In the genomic region with DNA sequence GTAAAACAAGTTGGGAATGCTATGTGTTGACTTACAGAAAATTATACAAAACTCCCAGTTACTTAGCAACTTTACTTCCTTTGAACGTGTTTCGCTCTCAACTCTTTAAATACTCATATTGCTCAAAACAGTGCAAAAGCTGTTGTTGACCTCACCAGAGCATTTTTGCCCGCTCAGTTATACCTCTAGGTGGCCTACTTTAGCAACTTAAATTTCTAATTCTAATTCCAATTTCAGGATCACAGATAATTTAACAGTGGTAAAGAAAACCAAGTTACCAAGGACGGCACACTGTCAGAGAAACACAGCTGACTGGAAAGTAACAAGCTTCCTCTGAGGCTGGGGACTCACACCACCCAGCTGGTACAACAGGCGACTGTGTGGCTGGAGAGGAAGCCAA, we compare ENCODE assay signal across 12 mouse cellular contexts. TPM values are rescaled to one million over a fixed set of nuclear protein-coding genes. Genes with fewer than 3 reads are reported as not detected.
DNase-seq lines count a peak whose midpoint lies in the region; ATAC-seq and TF ChIP-seq lines count a peak whose summit lies in the region.
"Had no signal": no experiment of that assay in that cellular context is flagged by ENCODE, and none has a peak within 500 bp of the region (broad histone marks: within the 10 kb centered on the region; RNA-seq: fewer than 3 reads in every experiment).

No protein-coding gene starts in this region.

- no peaks in the 10 kb centered on the region for H3K9me3 ChIP-seq in heart, postnatal 0 days (replicated peaks; ENCODE audit: control insufficient read depth, low read length)
- H3K9me3 ChIP-seq in lung, embryonic 14.5 days (ENCODE audit: low read depth, low read length), result no peaks in the 10 kb centered on the region
- no peaks in the 10 kb centered on the region for H3K9me3 ChIP-seq in MEL (replicated peaks; ENCODE audit: insufficient read depth, low read length)
- no peaks in the 10 kb centered on the region for H3K9me3 ChIP-seq in liver, postnatal 0 days (ENCODE audit: low read length)
- H3K9me3 ChIP-seq: embryonic facial prominence, embryonic 12.5 days; limb, embryonic 12.5 days had no signal

- no peak for DNase-seq in heart, postnatal 0 days (ENCODE audit: low spot score)
- DNase-seq in heart, postnatal 4 days, result no peak
- DNase-seq in lung, embryonic 14.5 days, result peak; percentile 15
- DNase-seq in lung, postnatal 25 days (ENCODE audit: low spot score), result no peak
- DNase-seq in MEL (ENCODE audit: low read depth, low spot score), result no peak
- no peak for DNase-seq in liver, postnatal 0 days
- no peak for DNase-seq in natural killer cell, adult 2 months (ENCODE audit: low spot score in 2 of 2)
- DNase-seq: cerebellum, adult 11-12 months had no signal

- no peak overlapping the region for H3K9ac ChIP-seq in heart, postnatal 0 days (replicated peaks; ENCODE audit: low read depth, low read length)
- H3K9ac ChIP-seq in lung, embryonic 14.5 days, result no peak overlapping the region
- no peak overlapping the region for H3K9ac ChIP-seq in MEL (ENCODE audit: control insufficient read depth, low read depth, low read length, poor library complexity, severe bottlenecking)
- H3K9ac ChIP-seq in liver, postnatal 0 days (replicated peaks), result no peak overlapping the region
- H3K9ac ChIP-seq: embryonic facial prominence, embryonic 12.5 days; limb, embryonic 12.5 days had no signal

- no peak for TF ChIP-seq EP300 in heart, postnatal 0 days (IDR thresholded peaks at IDR 0.05; ENCODE audit: low read depth)
- TF ChIP-seq EP300 in MEL (IDR thresholded peaks at IDR 0.05; ENCODE audit: low read depth in 1 of 2, low read length in 2 of 2), result no peak
- TF ChIP-seq EP300 in liver, postnatal 0 days (IDR thresholded peaks at IDR 0.05; ENCODE audit: low read depth), result no peak

- H3K36me3 ChIP-seq in heart, postnatal 0 days (replicated peaks; ENCODE audit: control insufficient read depth, insufficient read depth, low read length), result peaks cover 31% of the 10 kb centered on the region
- peaks cover 72% of the 10 kb centered on the region for H3K36me3 ChIP-seq in lung, embryonic 14.5 days (ENCODE audit: insufficient read depth)
- H3K36me3 ChIP-seq in MEL (ENCODE audit: control insufficient read depth in 1 of 2, insufficient read depth in 2 of 2, low read length in 2 of 2), result peaks cover 20 to 48% of the 10 kb centered on the region in 2 experiments
- H3K36me3 ChIP-seq in liver, postnatal 0 days (replicated peaks; ENCODE audit: insufficient read depth, low read length), result peaks cover 45% of the 10 kb centered on the region

- no peak overlapping the region for H3K4me3 ChIP-seq in heart, postnatal 0 days (ENCODE audit: low read depth, low read length)
- H3K4me3 ChIP-seq in lung, embryonic 14.5 days (ENCODE audit: low read depth, low read length), result no peak overlapping the region
- no peak overlapping the region for H3K4me3 ChIP-seq in MEL (ENCODE audit: control insufficient read depth in 1 of 2, insufficient read depth in 1 of 2, low read depth in 2 of 2, low read length in 2 of 2)
- no peak overlapping the region for H3K4me3 ChIP-seq in liver, postnatal 0 days (ENCODE audit: low read depth, low read length)
- H3K4me3 ChIP-seq: embryonic facial prominence, embryonic 12.5 days; limb, embryonic 12.5 days had no signal

- TF ChIP-seq CTCF in heart, postnatal 0 days (IDR thresholded peaks at IDR 0.05; ENCODE audit: low read depth), result peak; percentile 39
- TF ChIP-seq CTCF in lung, embryonic 14.5 days (IDR thresholded peaks at IDR 0.05; ENCODE audit: low read depth), result 0 out of 2 replicates have a peak, but pooled peaks have one; percentile 15
- TF ChIP-seq CTCF in MEL (IDR thresholded peaks at IDR 0.05 in 2 of 3, conservative IDR thresholded peaks at IDR 0.05 in 1 of 3; ENCODE audit: control insufficient read depth in 1 of 3, insufficient read depth in 1 of 3, low read depth in 2 of 3, low read length in 3 of 3, poor library complexity in 1 of 3, severe bottlenecking in 1 of 3), result no peak; a peak in 1 of 6 replicates
- TF ChIP-seq CTCF in liver, postnatal 0 days (IDR thresholded peaks at IDR 0.05; ENCODE audit: low read depth), result peak; percentile 37

- WGBS in heart, postnatal 0 days, result 83% methylated on average over 5 of the region's 5 CpGs
- WGBS in lung, embryonic 14.5 days, result 78% methylated on average over 5 of the region's 5 CpGs
- 76% methylated on average over 5 of the region's 5 CpGs for WGBS in liver, postnatal 0 days (ENCODE audit: insufficient replicate concordance)

- TF ChIP-seq POLR2A in MEL (IDR thresholded peaks at IDR 0.05; ENCODE audit: control insufficient read depth in 1 of 2, insufficient read depth in 1 of 2, low read depth in 1 of 2, low read length in 2 of 2, poor library complexity in 1 of 2), result 0 out of 4 replicates have a peak, but pooled peaks of 1 of the 2 experiments have one; percentile 4

- no peaks in the 10 kb centered on the region for H3K27me3 ChIP-seq in heart, postnatal 0 days (ENCODE audit: control insufficient read depth, insufficient read depth, low read length)
- no peaks in the 10 kb centered on the region for H3K27me3 ChIP-seq in lung, embryonic 14.5 days (ENCODE audit: insufficient read depth, low read length)
- H3K27me3 ChIP-seq in MEL (ENCODE audit: control insufficient read depth in 1 of 2, insufficient read depth in 2 of 2, low read length in 2 of 2), result no peaks in the 10 kb centered on the region
- no peaks in the 10 kb centered on the region for H3K27me3 ChIP-seq in liver, postnatal 0 days (ENCODE audit: insufficient read depth, low read length)
- H3K27me3 ChIP-seq: embryonic facial prominence, embryonic 12.5 days; limb, embryonic 12.5 days had no signal

- no peak for ATAC-seq in heart, postnatal 0 days (ENCODE audit: insufficient read depth, low read depth)
- no peak for ATAC-seq in lung, embryonic 14.5 days (ENCODE audit: insufficient read depth)
- ATAC-seq in liver, postnatal 0 days, result no peak
- no peak for ATAC-seq in megakaryocyte, adult 5-6 weeks (ENCODE audit: poor library complexity, severe bottlenecking)
- ATAC-seq: forebrain, embryonic 16.5 days had no signal

- no peaks in the 10 kb centered on the region for H3K4me1 ChIP-seq in heart, postnatal 0 days (ENCODE audit: control insufficient read depth, insufficient read depth)
- H3K4me1 ChIP-seq in lung, embryonic 14.5 days (ENCODE audit: insufficient read depth), result no peaks in the 10 kb centered on the region
- peaks cover 17 to 19% of the 10 kb centered on the region in 2 experiments for H3K4me1 ChIP-seq in MEL (ENCODE audit: control insufficient read depth in 1 of 2, insufficient read depth in 2 of 2, low read length in 2 of 2)
- peaks cover 6% of the 10 kb centered on the region; the same call in 1 of the 2 replicates for H3K4me1 ChIP-seq in liver, postnatal 0 days (ENCODE audit: insufficient read depth)
- H3K4me1 ChIP-seq: embryonic facial prominence, embryonic 12.5 days; limb, embryonic 12.5 days had no signal

- TF ChIP-seq RAD21 in MEL (IDR thresholded peaks at IDR 0.05; ENCODE audit: low read depth, low read length), result no peak

- no peak overlapping the region for H3K27ac ChIP-seq in heart, postnatal 0 days (ENCODE audit: low read depth)
- H3K27ac ChIP-seq in lung, embryonic 14.5 days (ENCODE audit: low read depth), result no peak overlapping the region
- peak overlapping the region; percentile 44 for H3K27ac ChIP-seq in MEL (ENCODE audit: control insufficient read depth, low read depth, low read length)
- no peak overlapping the region for H3K27ac ChIP-seq in liver, postnatal 0 days (ENCODE audit: low read depth)
- H3K27ac ChIP-seq: embryonic facial prominence, embryonic 12.5 days; limb, embryonic 12.5 days had no signal

- H3K4me2 ChIP-seq in heart, postnatal 0 days (ENCODE audit: low read depth, low read length), result no peak overlapping the region
- H3K4me2 ChIP-seq in lung, embryonic 14.5 days, result no peak overlapping the region
- H3K4me2 ChIP-seq in liver, postnatal 0 days (ENCODE audit: low read depth, low read length), result no peak overlapping the region
- H3K4me2 ChIP-seq: embryonic facial prominence, embryonic 12.5 days; limb, embryonic 12.5 days had no signal

- peaks cover 7% of the 10 kb centered on the region; the same call in 1 of the 2 replicates for H3K79me2 ChIP-seq in MEL (ENCODE audit: control insufficient read depth, insufficient read depth, low read length, poor library complexity)

TF ChIP-seq in MEL, 35 proteins besides CTCF, POLR2A, EP300 and RAD21:
- TF ChIP-seq ZC3H11A (IDR thresholded peaks at IDR 0.05; ENCODE audit: low read depth, low read length), result no peak
- peak; percentile 2; the same call in 1 of the 2 replicates for TF ChIP-seq ZKSCAN1 (IDR thresholded peaks at IDR 0.05; ENCODE audit: low read depth, low read length)
- peak; percentile 15; the same call in 1 of the 2 replicates for TF ChIP-seq SMC3 (IDR thresholded peaks at IDR 0.05; ENCODE audit: low read depth, low read length)
- no peak for TF ChIP-seq GABPA (IDR thresholded peaks at IDR 0.05; ENCODE audit: low read depth, low read length)
- TF ChIP-seq CHD2 (IDR thresholded peaks at IDR 0.05; ENCODE audit: low read length), result no peak
- TF ChIP-seq RCOR1 (IDR thresholded peaks at IDR 0.05; ENCODE audit: low read depth, low read length), result no peak
- TF ChIP-seq TBP (IDR thresholded peaks at IDR 0.05; ENCODE audit: low read depth, low read length), result no peak
TF ChIP-seq in MEL: peak in this region for 2.

RNA-seq across cellular contexts. Expression of gene Ezh2, which starts 33.7 kb away (rescaled TPM):
- 8.6 and 11.9 TPM in 2 replicates for total RNA-seq in heart, postnatal 0 days (2014; rRNA removed; ENCODE audit: low replicate concordance)
- polyA plus RNA-seq in heart, postnatal 0 days (2015; fragmentation: Nextera tagmentation; extraction: Ambion mirVana), result 25.9 and 26.3 TPM in 2 replicates
- 10 to 100 TPM; 73.5 to 81.2 TPM for total RNA-seq in heart, postnatal 4 days (2021)
- 102 TPM in 2 replicates for polyA plus RNA-seq in lung, embryonic 14.5 days (2014; fragmentation: Nextera tagmentation; extraction: Ambion mirVana)
- 30.9 and 35.4 TPM in 2 replicates for total RNA-seq in MEL (2012; rRNA removed)
- polyA plus RNA-seq in MEL (2012; ENCODE audit: insufficient read depth in 1 of 2, insufficient read length in 2 of 2, low read depth in 1 of 2, low replicate concordance in 2 of 2, missing spikeins in 1 of 2), result 1,000 to 10,000 TPM in 1 of 2 experiments, 10 to 100 TPM in 1; 82.6 to 1,353 TPM
- polyA plus RNA-seq in liver, postnatal 0 days (2015; fragmentation: Nextera tagmentation; extraction: Ambion mirVana), result 36.5 and 37.2 TPM in 2 replicates
- total RNA-seq in megakaryocyte, adult 5-6 weeks (2015), result 181 and 207 TPM in 2 replicates
- total RNA-seq in megakaryocyte, adult 5-6 weeks (2017), result 125 and 151 TPM in 2 replicates

Comparison
In these comparisons a context has a peak if more than half of its experiments do, and no peak if none do; other contexts are left out.
1. CTCF ChIP-seq: peak in heart, postnatal 0 days (single experiment), lung, embryonic 14.5 days (single experiment) and liver, postnatal 0 days (single experiment); none in MEL (0 of 3).